Mouse (Mus musculus): ENCODE data around the gene Aox2. TPM values are rescaled to one million over a fixed set of nuclear protein-coding genes. Genes with fewer than 3 reads are reported as not detected.

Gene Aox2
- polyA plus RNA-seq, 1 experiment = 0.01 TPM

Other genes with a start within 250 kb of the Aox2 start
- 0.47 and 0.62 TPM in 2 replicates for gene Aox1, start 248.4 kb upstream of the Aox2 start, polyA plus RNA-seq (2012; rRNA removed)
- 0.23 TPM in 1 of 2 replicates, not detected in the other for gene Aox3, start 165.2 kb upstream of the Aox2 start, polyA plus RNA-seq (2012; rRNA removed)
- gene Aox4, start 67.9 kb upstream of the Aox2 start, polyA plus RNA-seq (2012; rRNA removed) = not detected in 2 replicates
- 28.9 and 36.4 TPM in 2 replicates for gene Bzw1, start 114.6 kb downstream of the Aox2 start, polyA plus RNA-seq (2012; rRNA removed)
- gene Clk1, start 145.7 kb downstream of the Aox2 start, polyA plus RNA-seq (2012; rRNA removed) = 35.9 and 54.7 TPM in 2 replicates
- gene Nif3l1, start 166.8 kb downstream of the Aox2 start, polyA plus RNA-seq (2012; rRNA removed) = 15.9 and 20.5 TPM in 2 replicates
- gene Ppil3, start 167.2 kb downstream of the Aox2 start, polyA plus RNA-seq (2012; rRNA removed) = 16.6 and 17.4 TPM in 2 replicates
- gene Orc2, start 226.8 kb downstream of the Aox2 start, polyA plus RNA-seq (2012; rRNA removed) = 4.2 and 5.7 TPM in 2 replicates